Mouse (Mus musculus) bone marrow macrophage, adult 2 months (primary cell): ENCODE data around the gene Dut.

Experiments
- CTCF ChIP-seq: IDR thresholded peaks from 2 replicates; pipeline ENCODE4 v1.5.1; 2012; ENCODE audit warnings: low read depth, mild to moderate bottlenecking, low read length, moderate library complexity
- POLR2A ChIP-seq: IDR thresholded peaks from 2 replicates; pipeline ENCODE4 v1.6.1; 2012; ENCODE audit warnings: mild to moderate bottlenecking, low read depth, low read length, borderline replicate concordance

GRCm38 (mm10) chr2:125301877-125302624 lies 55.1 kb downstream of the Dut start:
- TF ChIP-seq POLR2A (no peak), CTCF (no peak)
